Mouse (Mus musculus) midbrain, postnatal 0 days (tissue): ENCODE measurements around the gene Irf7. TPM values are rescaled to one million over a fixed set of nuclear protein-coding genes. Genes with fewer than 3 reads are reported as not detected.

Source experiments
- ATAC-seq: fragments of 200-750 bp; cut with Nextera tagmentation; 2 replicates; pipeline ENCODE4 v1.8.0; 2017; ENCODE audit warnings: moderate number of reproducible peaks, mild to moderate bottlenecking, moderate TSS enrichment, moderate library complexity; ENCODE audit not compliant: low FRiP score
- DNase-seq: peaks from one replicate; pipeline ENCODE4 v3.0.0-alpha.2; 2015; ENCODE audit warnings: low spot score
- H3K27ac ChIP-seq: fragments of 300-500 bp; sonication (generic); 2 replicates; pipeline ENCODE4 v1.5.1; 2014; ENCODE audit warnings: low read depth, mild to moderate bottlenecking, low read length, mixed read lengths
- H3K27me3 ChIP-seq: fragments of 300-500 bp; sonication (generic); 2 replicates; pipeline ENCODE4 v1.6.1; 2014; ENCODE audit warnings: low read length, control low read depth, mixed read lengths; ENCODE audit not compliant: insufficient read depth
- H3K36me3 ChIP-seq: fragments of 300-500 bp; sonication (generic); 2 replicates; pipeline ENCODE4 v1.6.1; 2014; ENCODE audit warnings: low read length, control low read depth, mixed read lengths; ENCODE audit not compliant: insufficient read depth
- H3K4me1 ChIP-seq: fragments of 300-500 bp; sonication (generic); 2 replicates; pipeline ENCODE4 v1.6.1; 2014; ENCODE audit warnings: mild to moderate bottlenecking, control low read depth, antibody characterized with exemption, low read length, mixed read lengths; ENCODE audit not compliant: insufficient read depth
- H3K4me2 ChIP-seq: fragments of 300-500 bp; sonication (generic); 2 replicates; pipeline ENCODE4 v1.6.1; 2014; ENCODE audit warnings: low read depth, mild to moderate bottlenecking, low read length, mixed read lengths; ENCODE audit not compliant: poor library complexity, severe bottlenecking
- H3K4me3 ChIP-seq: fragments of 300-500 bp; sonication (generic); 2 replicates; pipeline ENCODE4 v1.5.1; 2014; ENCODE audit warnings: low read depth, mild to moderate bottlenecking, low read length, moderate library complexity
- H3K9ac ChIP-seq: fragments of 300-500 bp; sonication (generic); replicated peaks from 2 replicates; pipeline ENCODE4 v1.6.1; 2014; ENCODE audit warnings: mild to moderate bottlenecking, low read length, moderate library complexity, mixed read lengths; ENCODE audit not compliant: poor library complexity, severe bottlenecking
- H3K9me3 ChIP-seq: fragments of 300-500 bp; sonication (generic); 2 replicates; pipeline ENCODE4 v1.6.1; 2016; ENCODE audit warnings: low read length, control low read depth
- CTCF ChIP-seq: IDR thresholded peaks from 2 replicates; pipeline ENCODE4 v1.5.1; 2016; ENCODE audit warnings: antibody characterized with exemption, mild to moderate bottlenecking
- WGBS: fragments of 180-500 bp; shearing (Covaris S2); extraction: QIAGEN DNeasy Blood & Tissue Kit; methylation state at CpG from one replicate; pipeline ENCODE4 v1.1.7; 2014; 5-methylcytosine and 5-hydroxymethylcytosine counted together
- polyA plus RNA-seq: library from polyadenylated mRNA; unstranded; fragments of >200 nt; fragmentation: Nextera tagmentation; extraction: Ambion mirVana; gene quantifications from 2 replicates; pipeline ENCODE4 v1.2.1, GENCODE M21; 2015
- total RNA-seq: library from RNA; depleted of rRNA; stranded (reverse); fragments of >200 nt; gene quantifications from 2 replicates; pipeline ENCODE4 v1.2.3, GENCODE M21; 2014

Gene Irf7
- total and polyA plus RNA-seq, 2 experiments from 2014 or later: 2.9 to 4.5 TPM

DNA sequence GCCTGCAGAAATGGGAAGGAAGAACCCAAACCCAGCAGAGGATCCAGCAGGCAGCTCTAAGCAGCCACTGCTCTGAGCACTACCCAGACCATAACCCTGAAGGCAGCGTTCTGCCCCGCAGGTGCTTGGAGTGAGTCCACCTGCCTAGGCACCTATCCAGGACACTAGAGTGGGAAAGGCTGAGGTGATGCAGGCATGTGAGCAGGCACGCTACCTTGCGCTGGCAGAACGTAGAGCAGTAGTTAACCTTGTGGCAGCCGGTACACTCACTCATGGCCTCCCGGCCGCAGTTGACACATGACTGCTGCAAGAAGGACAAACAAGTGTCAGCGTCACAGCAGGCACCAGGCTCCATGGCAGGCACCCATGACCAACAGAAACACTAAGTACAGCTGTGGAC lies 35.1 kb upstream of the Irf7 start:
- H3K9ac ChIP-seq: no peak overlapping the region
- H3K27me3 ChIP-seq: no peaks in the 10 kb centered on the region
- H3K27ac ChIP-seq: no peak overlapping the region
- no peak overlapping the region for H3K4me3 ChIP-seq
- no peak for ATAC-seq
- DNase-seq: no peak
- no peak for TF ChIP-seq CTCF
- H3K36me3 ChIP-seq: peaks cover 67% of the 10 kb centered on the region
- H3K4me2 ChIP-seq: no peak overlapping the region
- no peaks in the 10 kb centered on the region for H3K9me3 ChIP-seq
- no peaks in the 10 kb centered on the region for H3K4me1 ChIP-seq
- 96% methylated on average over 9 of the region's 9 CpGs for WGBS

DNA sequence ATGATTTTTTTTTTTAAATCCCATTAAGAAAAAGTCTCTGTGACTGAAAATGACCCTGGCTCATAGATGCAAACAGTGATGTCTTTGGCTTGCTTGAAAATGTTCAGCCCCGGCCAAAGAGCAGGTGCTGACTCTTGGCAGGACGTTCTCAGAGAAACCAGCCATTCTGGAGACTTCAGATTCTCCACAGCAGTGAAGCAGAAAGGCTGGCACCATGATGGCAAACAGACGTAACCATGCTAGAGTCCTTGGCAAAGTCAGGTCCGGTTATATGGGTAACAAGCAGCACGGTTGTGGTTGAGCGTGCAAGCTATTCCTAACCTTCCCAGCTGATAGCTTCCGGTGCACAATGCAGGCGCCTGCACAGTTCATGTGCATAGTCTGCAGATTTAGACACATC lies 32.9 kb upstream of the Irf7 start:
- no peak for ATAC-seq
- Histone ChIP-seq H3K9ac (no peak overlapping the region), H3K27ac (no peak overlapping the region), H3K4me2 (no peak overlapping the region), H3K9me3 (no peaks in the 10 kb centered on the region), H3K4me3 (no peak overlapping the region), H3K4me1 (no peaks in the 10 kb centered on the region), H3K27me3 (peaks cover 14% of the 10 kb centered on the region), H3K36me3 (peaks cover 50% of the 10 kb centered on the region)
- WGBS: 94% methylated on average over 8 of the region's 8 CpGs
- no peak for TF ChIP-seq CTCF
- DNase-seq: no peak

DNA sequence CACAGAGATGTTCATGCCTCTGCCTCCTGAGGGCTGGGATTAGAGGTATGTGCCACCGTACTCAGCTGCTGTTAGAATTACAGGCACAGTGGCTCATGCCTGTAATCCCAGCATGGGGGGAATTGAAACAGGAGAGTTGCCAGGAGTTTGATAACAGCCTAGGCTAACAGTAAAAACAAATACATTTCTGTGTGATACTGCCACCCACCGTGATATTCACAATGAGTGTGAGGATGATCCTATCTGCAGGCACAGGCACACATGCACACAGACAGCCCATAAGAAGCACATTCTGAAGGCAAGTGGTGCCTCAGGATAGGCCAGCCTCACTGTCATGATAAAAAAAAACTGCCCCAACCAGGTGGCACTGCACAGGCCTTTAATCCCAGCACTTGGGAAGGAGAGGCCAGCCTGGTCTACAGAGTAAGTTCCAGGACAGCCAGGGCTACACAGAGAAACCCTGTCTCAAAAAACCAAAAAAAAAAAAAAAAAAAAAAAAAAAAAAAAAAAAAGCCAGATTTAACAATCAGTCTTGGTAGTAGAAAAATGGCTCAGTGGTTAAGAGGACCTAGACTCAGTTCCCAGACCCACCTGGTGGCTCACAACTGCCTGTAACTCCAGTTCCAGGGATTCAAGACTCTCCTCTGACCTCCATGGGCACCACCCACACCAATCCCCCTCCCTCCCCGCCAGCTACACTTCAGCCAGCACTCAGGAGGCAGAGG lies 31.8 kb upstream of the Irf7 start:
- Histone ChIP-seq H3K27me3 (peaks cover 23% of the 10 kb centered on the region), H3K27ac (no peak overlapping the region), H3K4me1 (peaks cover 3% of the 10 kb centered on the region; the same call in 1 of the 2 replicates), H3K4me2 (no peak overlapping the region), H3K9me3 (no peaks in the 10 kb centered on the region), H3K4me3 (no peak overlapping the region), H3K36me3 (peaks cover 48% of the 10 kb centered on the region), H3K9ac (no peak overlapping the region)
- no peak for TF ChIP-seq CTCF
- ATAC-seq (no peak), DNase-seq (no peak)
- 73% methylated on average over 3 of the region's 3 CpGs for WGBS

DNA sequence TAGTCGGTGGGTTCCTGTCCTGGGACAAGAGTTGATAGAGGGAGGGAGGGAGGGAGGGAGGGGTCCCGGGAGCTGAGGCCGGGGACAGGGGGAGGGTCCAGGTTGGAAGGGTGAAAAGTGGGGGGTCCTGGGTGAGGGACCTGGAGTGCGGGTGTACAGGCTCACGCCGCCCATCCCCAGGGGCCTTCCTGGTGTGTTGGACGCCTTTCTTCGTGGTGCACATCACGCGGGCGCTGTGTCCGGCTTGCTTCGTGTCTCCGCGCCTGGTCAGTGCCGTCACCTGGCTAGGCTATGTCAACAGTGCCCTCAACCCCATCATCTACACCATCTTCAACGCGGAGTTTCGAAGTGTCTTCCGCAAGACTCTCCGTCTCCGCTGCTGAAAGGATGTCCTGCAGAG lies 28.2 kb upstream of the Irf7 start:
- H3K9me3 ChIP-seq: no peaks in the 10 kb centered on the region
- peaks cover 29% of the 10 kb centered on the region for H3K27me3 ChIP-seq
- H3K9ac ChIP-seq: 0 out of 2 replicates have a peak overlapping the region, but pooled peaks have one; percentile 29
- WGBS: 6% methylated on average over 20 of the region's 22 CpGs
- peaks cover 17% of the 10 kb centered on the region for H3K36me3 ChIP-seq
- peaks cover 6% of the 10 kb centered on the region; the same call in 1 of the 2 replicates for H3K4me1 ChIP-seq
- DNase-seq: no peak
- no peak for ATAC-seq
- peak overlapping the region; percentile 62 for H3K4me2 ChIP-seq
- no peak for TF ChIP-seq CTCF
- no peak overlapping the region for H3K27ac ChIP-seq
- H3K4me3 ChIP-seq: peak overlapping the region; percentile 36

GRCm38 (mm10) chr7:141293852-141294471 lies 27.7 kb upstream of the Irf7 start:
- peaks cover 6% of the 10 kb centered on the region; the same call in 1 of the 2 replicates for H3K4me1 ChIP-seq
- peak; percentile 46 for DNase-seq
- no peak overlapping the region for H3K27ac ChIP-seq
- peaks cover 12% of the 10 kb centered on the region for H3K36me3 ChIP-seq
- TF ChIP-seq CTCF: peak; percentile 29; the same call in 1 of the 2 replicates
- no peaks in the 10 kb centered on the region for H3K9me3 ChIP-seq
- 1% methylated on average over 53 of the region's 53 CpGs for whole genome bisulfite sequencing
- peak overlapping the region; percentile 62 for H3K4me2 ChIP-seq
- H3K9ac ChIP-seq: 0 out of 2 replicates have a peak overlapping the region, but pooled peaks have one; percentile 29
- peak overlapping the region; percentile 36 for H3K4me3 ChIP-seq
- peaks cover 29% of the 10 kb centered on the region for H3K27me3 ChIP-seq
- no peak for ATAC-seq
